Mouse (Mus musculus): Measurements from ENCODE around the gene Wdr27.
"Not testable (repeated sequence)": the region's sequence is repeated elsewhere in the genome, so short reads cannot be mapped to it uniquely, and the experiment has no call there.

The Wdr27 gene

GRCm38 (mm10) chr17:14943009-14943728 is at the start of gene Wdr27, which contains the start of gene 1600012H06Rik:
Gene Wdr27, minus strand, starts transcription at chr17:14943158.
Gene 1600012H06Rik, plus strand, starts transcription at chr17:14943184.
- DNase-seq (ENCODE audit: inconsistent age in 2 of 2, low spot score in 1 of 2), result peak; percentile 99 to 100

- DNase-seq (ENCODE audit: inconsistent age in 2 of 2, low spot score in 1 of 2), result not testable (repeated sequence)
Measured at GRCm38 (mm10) chr17:14992522-14993138, 49.7 kb upstream of the Wdr27 start.

- DNase-seq (ENCODE audit: inconsistent age in 2 of 2, low spot score in 1 of 2), result peak in 1 of 2 experiments; percentile 39
Measured at GRCm38 (mm10) chr17:14990116-14990702, 47.3 kb upstream of the Wdr27 start.

GRCm38 (mm10) chr17:14978362-14979038 is 35.5 kb upstream of the Wdr27 start, which contains the start of the genes 9030025P20Rik and Gm3417:
Gene 9030025P20Rik, plus strand, starts transcription at chr17:14978468.
Gene Gm3417, minus strand, starts transcription at chr17:14978790.
- DNase-seq (ENCODE audit: inconsistent age in 2 of 2, low spot score in 1 of 2), result not testable (repeated sequence)

- DNase-seq (ENCODE audit: inconsistent age in 2 of 2, low spot score in 1 of 2), result peak in 1 of 2 experiments; percentile 23
Measured at GRCm38 (mm10) chr17:14977718-14978361, 34.9 kb upstream of the Wdr27 start.

GRCm38 (mm10) chr17:14968373-14968913 is 25.5 kb upstream of the Wdr27 start:
- not testable (repeated sequence) for DNase-seq (ENCODE audit: inconsistent age in 2 of 2, low spot score in 1 of 2)

GRCm38 (mm10) chr17:14961557-14962154 is 18.7 kb upstream of the Wdr27 start:
- not testable (repeated sequence) for DNase-seq (ENCODE audit: inconsistent age in 2 of 2, low spot score in 1 of 2)

GRCm38 (mm10) chr17:14960951-14961556 is 18.1 kb upstream of the Wdr27 start, which contains the start of gene Phf10:
Gene Phf10, minus strand, starts transcription at chr17:14961273.
- peak; percentile 70 to 86 for DNase-seq (ENCODE audit: inconsistent age in 2 of 2, low spot score in 1 of 2)

GRCm38 (mm10) chr17:14960520-14960919 is 17.6 kb upstream of the Wdr27 start:
- peak in 1 of 2 experiments; percentile 55 for DNase-seq (ENCODE audit: inconsistent age in 2 of 2, low spot score in 1 of 2)

GRCm38 (mm10) chr17:14959979-14960378 is 17.0 kb upstream of the Wdr27 start:
- DNase-seq (ENCODE audit: inconsistent age in 2 of 2, low spot score in 1 of 2), result peak in 1 of 2 experiments; percentile 50

GRCm38 (mm10) chr17:14958686-14959327 is 15.8 kb upstream of the Wdr27 start:
- no peak for DNase-seq (ENCODE audit: inconsistent age in 2 of 2, low spot score in 1 of 2)

- no peak for DNase-seq (ENCODE audit: inconsistent age in 2 of 2, low spot score in 1 of 2)
Measured at GRCm38 (mm10) chr17:14953452-14953851, 10.5 kb upstream of the Wdr27 start.

GRCm38 (mm10) chr17:14949161-14949827 is 6.3 kb upstream of the Wdr27 start:
- DNase-seq (ENCODE audit: inconsistent age in 2 of 2, low spot score in 1 of 2), result peak in 1 of 2 experiments; percentile 70

GRCm38 (mm10) chr17:14944551-14944950 is 1.6 kb upstream of the Wdr27 start:
- DNase-seq (ENCODE audit: inconsistent age in 2 of 2, low spot score in 1 of 2), result peak in 1 of 2 experiments; percentile 51

GRCm38 (mm10) chr17:14943729-14944059 is 736 bp upstream of the Wdr27 start:
- no peak for DNase-seq (ENCODE audit: inconsistent age in 2 of 2, low spot score in 1 of 2)

- peak; percentile 26 to 61 for DNase-seq (ENCODE audit: inconsistent age in 2 of 2, low spot score in 1 of 2)
Measured at GRCm38 (mm10) chr17:14942181-14942580, 777 bp downstream of the Wdr27 start.

GRCm38 (mm10) chr17:14935841-14936605 is 6.9 kb downstream of the Wdr27 start:
- DNase-seq (ENCODE audit: inconsistent age in 2 of 2, low spot score in 1 of 2), result peak in 1 of 2 experiments; percentile 62

- DNase-seq (ENCODE audit: inconsistent age in 2 of 2, low spot score in 1 of 2), result not testable (repeated sequence)
Measured at GRCm38 (mm10) chr17:14935280-14935679, 7.7 kb downstream of the Wdr27 start.

Data from adrenal gland, adult (tissue).